Mouse (Mus musculus): ENCODE measurements at regions not wholly inside any gene's neighbourhood (a gene's known extent, or its start where the extent isn't known, plus 50 kb on each side); places are given as distances from the start of the nearest gene placed in this dataset.

DNA sequence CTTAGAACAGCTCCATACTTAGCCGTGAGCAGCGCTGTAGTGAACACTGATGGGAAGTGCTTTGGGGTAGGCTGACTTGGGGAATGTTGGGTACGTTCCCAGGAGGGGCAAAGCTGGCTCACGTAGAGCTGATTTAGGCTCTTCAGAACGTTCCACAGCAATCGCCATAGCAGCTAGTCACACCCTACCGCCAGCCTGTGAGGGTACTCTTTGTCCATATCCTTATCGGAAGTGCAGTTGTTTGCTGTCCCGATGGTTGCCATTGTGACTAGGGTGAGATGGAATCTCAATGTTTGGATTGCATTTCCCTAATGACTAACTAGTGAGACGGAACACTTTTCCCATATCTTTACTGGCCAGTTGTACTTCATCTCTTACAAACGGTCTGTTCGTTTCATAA is 244.6 kb downstream of the Ano6 start:
- no peak for TF ChIP-seq MAX (IDR thresholded peaks at IDR 0.05)
- no peak for TF ChIP-seq USF1 (IDR thresholded peaks at IDR 0.05; ENCODE audit: low read depth)
- TF ChIP-seq CTCF (IDR thresholded peaks at IDR 0.05; ENCODE audit: control insufficient read depth, insufficient read depth, insufficient read length) = no peak

All from C2C12 (cell line).